Mouse (Mus musculus) embryonic facial prominence, embryonic 12.5 days (tissue): ENCODE results near the gene Fam221b. TPM values are rescaled to one million over a fixed set of nuclear protein-coding genes. Genes with fewer than 3 reads are reported as not detected.

Experiments
- microRNA-seq: library from miRNA; unstranded; fragments of <30 nt; microRNA quantifications from one replicate; pipeline ENCODE4, GENCODE M21; 2017
- polyA plus RNA-seq: library from polyadenylated mRNA; unstranded; fragments of >200 nt; fragmentation: Nextera tagmentation; extraction: Ambion mirVana; gene quantifications from 2 replicates; pipeline ENCODE4 v1.2.1, GENCODE M21; 2016

Fam221b gene
- polyA plus RNA-seq, 1 experiment from 2014 or later = 2.4 TPM

Small RNAs within 50 kb of the gene (microRNA-seq; reads per million reads assigned to microRNA genes)
- not detected for gene Gm25262

Other genes with a start within 250 kb of the Fam221b start
- gene Fam166b, start 240.0 kb downstream of the Fam221b start, polyA plus RNA-seq = 0.27 TPM in 1 of 2 replicates, not detected in the other
- gene Tesk1, start 227.2 kb downstream of the Fam221b start, polyA plus RNA-seq = 15.4 and 16.5 TPM in 2 replicates
- gene Cd72, start 214.5 kb downstream of the Fam221b start, polyA plus RNA-seq = 3.5 and 3.7 TPM in 2 replicates
- not detected in 2 replicates for gene Sit1, start 185.4 kb downstream of the Fam221b start, polyA plus RNA-seq
- 57.4 and 62.3 TPM in 2 replicates for gene Ccdc107, start 176.2 kb downstream of the Fam221b start, polyA plus RNA-seq
- gene Arhgef39, start 169.4 kb downstream of the Fam221b start, polyA plus RNA-seq = 43.6 and 44.1 TPM in 2 replicates
- 1.3 and 1.6 TPM in 2 replicates for gene Car9, start 162.2 kb downstream of the Fam221b start, polyA plus RNA-seq
- 151 and 177 TPM in 2 replicates for gene Tpm2, start 145.4 kb downstream of the Fam221b start, polyA plus RNA-seq
- 43.5 and 49.9 TPM in 2 replicates for gene Creb3, start 106.8 kb downstream of the Fam221b start, polyA plus RNA-seq
- gene Tln1, start 106.5 kb downstream of the Fam221b start, polyA plus RNA-seq = 71.0 and 73.9 TPM in 2 replicates
- gene Rgp1, start 90.4 kb downstream of the Fam221b start, polyA plus RNA-seq = 33.8 and 37.7 TPM in 2 replicates
- 32.0 and 34.0 TPM in 2 replicates for gene Gba2, start 90.3 kb downstream of the Fam221b start, polyA plus RNA-seq
- 1.5 and 2.1 TPM in 2 replicates for gene Msmp, start 84.7 kb downstream of the Fam221b start, polyA plus RNA-seq
- 25.1 and 29.7 TPM in 2 replicates for gene Npr2, start 37.2 kb downstream of the Fam221b start, polyA plus RNA-seq
- 1.8 and 1.9 TPM in 2 replicates for gene Spag8, start 15.6 kb downstream of the Fam221b start, polyA plus RNA-seq
- 79.3 and 85.8 TPM in 2 replicates for gene Hint2, start 12.7 kb downstream of the Fam221b start, polyA plus RNA-seq
- 7.7 and 8.4 TPM in 2 replicates for gene Tmem8b, start 174 bp downstream of the Fam221b start, polyA plus RNA-seq
- not detected in 2 replicates for gene Olfr70, start 31.7 kb upstream of the Fam221b start, polyA plus RNA-seq
- 0.06 TPM in 1 of 2 replicates, not detected in the other for gene Olfr71, start 41.1 kb upstream of the Fam221b start, polyA plus RNA-seq
- 0.15 and 0.43 TPM in 2 replicates for gene Hrct1, start 58.0 kb upstream of the Fam221b start, polyA plus RNA-seq
- not detected in 2 replicates for gene Spaar, start 60.9 kb upstream of the Fam221b start, polyA plus RNA-seq
- gene Olfr159, start 101.9 kb upstream of the Fam221b start, polyA plus RNA-seq = not detected in 2 replicates
- 0.09 and 0.31 TPM in 2 replicates for gene Olfr156, start 154.8 kb upstream of the Fam221b start, polyA plus RNA-seq
- gene Olfr157, start 171.1 kb upstream of the Fam221b start, polyA plus RNA-seq = 0.08 TPM in 1 of 2 replicates, not detected in the other
- gene Olfr155, start 182.4 kb upstream of the Fam221b start, polyA plus RNA-seq = 0.18 TPM in 1 of 2 replicates, not detected in the other
- gene Reck, start 206.4 kb upstream of the Fam221b start, polyA plus RNA-seq = 30.4 and 33.9 TPM in 2 replicates